Mouse (Mus musculus) E14TG2a.4 (cell line): Measurements from ENCODE around the gene Tecr.

Experiments
- H3K27me3 ChIP-seq: 2 replicates; pipeline ENCODE4 v1.6.1; 2014; ENCODE audit warnings: low read length, control low read depth; ENCODE audit not compliant: insufficient read depth
- H3K36me3 ChIP-seq: 2 replicates; pipeline ENCODE4 v1.6.1; 2014; ENCODE audit warnings: low read length, control low read depth; ENCODE audit not compliant: insufficient read depth
- H3K4me1 ChIP-seq: replicated peaks from 2 replicates; pipeline ENCODE4 v1.6.1; 2014; ENCODE audit warnings: low read depth, low read length, control low read depth
- H3K4me3 ChIP-seq: replicated peaks from 2 replicates; pipeline ENCODE4 v1.5.1; 2014; ENCODE audit warnings: mild to moderate bottlenecking, low read length
- H3K9me3 ChIP-seq: 2 replicates; pipeline ENCODE4 v1.6.1; 2014; ENCODE audit warnings: low read length, control low read depth
- CTCF ChIP-seq: conservative IDR thresholded peaks from 2 replicates; pipeline ENCODE4 v1.5.1; 2014; ENCODE audit warnings: low read length
- NANOG ChIP-seq: IDR thresholded peaks from 2 replicates; pipeline ENCODE4 v1.6.1; 2014; ENCODE audit warnings: borderline replicate concordance, low read length, mixed read lengths
- POU5F1 ChIP-seq: IDR thresholded peaks from 2 replicates; pipeline ENCODE4 v1.6.1; 2014; ENCODE audit warnings: low read length, borderline replicate concordance

Tecr gene

GRCm38 (mm10) chr8:83566469-83567395 lies 41.0 kb downstream of the Tecr start, which contains the start of gene Ndufb7:
TSS of gene Ndufb7 (plus strand) at chr8:83566671.
- H3K4me3 ChIP-seq: peak within 1 kb of the TSS; percentile 90
- TF ChIP-seq NANOG (no peak), CTCF (peak; percentile 27), POU5F1 (no peak)
- H3K36me3 ChIP-seq: peaks cover 28% of the 10 kb centered on the region
- H3K27me3 ChIP-seq: no peaks in the 10 kb centered on the region
- no peaks in the 10 kb centered on the region for H3K9me3 ChIP-seq
- H3K4me1 ChIP-seq: peaks cover 50% of the 10 kb centered on the region

GRCm38 (mm10) chr8:83565731-83566375 lies 41.9 kb downstream of the Tecr start:
- H3K27me3 ChIP-seq: no peaks in the 10 kb centered on the region
- H3K4me3 ChIP-seq: no peak overlapping the region; the same call in 1 of the 2 replicates
- H3K9me3 ChIP-seq: no peaks in the 10 kb centered on the region
- peaks cover 42% of the 10 kb centered on the region for H3K4me1 ChIP-seq
- peaks cover 20% of the 10 kb centered on the region for H3K36me3 ChIP-seq
- no peak for TF ChIP-seq NANOG
- TF ChIP-seq CTCF: no peak
- no peak for TF ChIP-seq POU5F1

GRCm38 (mm10) chr8:83563246-83563645 lies 44.5 kb downstream of the Tecr start:
- no peaks in the 10 kb centered on the region for H3K27me3 ChIP-seq
- TF ChIP-seq CTCF: no peak
- TF ChIP-seq POU5F1: no peak
- no peak for TF ChIP-seq NANOG
- no peaks in the 10 kb centered on the region for H3K9me3 ChIP-seq
- no peak overlapping the region for H3K4me3 ChIP-seq
- no peaks in the 10 kb centered on the region for H3K36me3 ChIP-seq
- H3K4me1 ChIP-seq: peaks cover 21% of the 10 kb centered on the region

DNA sequence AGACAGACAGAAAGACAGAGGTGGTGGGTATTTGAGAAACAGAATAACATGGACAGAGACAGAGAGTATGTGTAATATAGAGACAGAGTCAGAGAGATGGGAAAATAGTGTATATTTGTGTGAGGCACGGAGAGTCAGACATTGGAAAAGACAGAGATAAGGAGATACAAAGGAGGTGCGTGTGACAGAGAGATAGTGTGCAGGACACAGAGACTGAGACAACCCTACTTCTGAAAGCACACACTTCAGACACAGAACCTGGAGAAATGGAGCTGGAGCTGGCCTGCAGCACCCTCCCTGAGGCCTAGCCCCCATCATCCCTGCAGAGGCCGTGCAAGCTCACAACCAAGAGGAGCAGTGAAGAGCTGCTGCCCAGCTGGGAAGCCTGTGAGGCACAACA lies 45.1 kb downstream of the Tecr start:
- Histone ChIP-seq H3K9me3 (no peaks in the 10 kb centered on the region), H3K4me3 (no peak overlapping the region), H3K27me3 (no peaks in the 10 kb centered on the region), H3K4me1 (peaks cover 15% of the 10 kb centered on the region), H3K36me3 (no peaks in the 10 kb centered on the region)
- no peak for TF ChIP-seq POU5F1
- TF ChIP-seq CTCF: no peak
- no peak for TF ChIP-seq NANOG

DNA sequence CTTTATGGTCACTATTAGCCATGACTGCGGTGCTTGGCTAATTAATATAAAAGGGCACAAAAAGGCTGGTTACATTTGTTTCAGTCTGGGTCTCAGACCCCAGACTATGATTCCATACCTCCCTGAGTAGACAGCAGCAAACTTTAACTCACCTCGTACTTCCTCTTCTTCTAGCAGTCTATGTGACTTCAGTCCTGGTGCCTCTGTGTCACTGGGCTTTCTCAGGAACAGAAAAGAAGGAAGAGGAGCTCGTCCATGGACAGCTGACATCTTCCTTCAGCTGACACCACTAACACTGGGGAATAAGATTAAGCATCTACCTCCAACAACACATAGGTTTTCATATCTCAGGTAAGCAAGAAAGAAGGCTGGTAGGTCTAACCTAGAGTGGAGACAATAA lies 72.0 kb downstream of the Tecr start, which contains the start of gene Olfr370:
Gene Olfr370 (plus strand): TSS at position 45 of the 400 bp plus-strand sequence.
- TF ChIP-seq POU5F1 (no peak), NANOG (no peak), CTCF (no peak)
- Histone ChIP-seq H3K9me3 (no peaks in the 10 kb centered on the region), H3K36me3 (no peaks in the 10 kb centered on the region)

GRCm38 (mm10) chr8:83534802-83535201 lies 73.0 kb downstream of the Tecr start:
- H3K9me3 ChIP-seq: no peaks in the 10 kb centered on the region
- H3K4me1 ChIP-seq: no peaks in the 10 kb centered on the region
- TF ChIP-seq POU5F1: no peak
- TF ChIP-seq NANOG: no peak
- TF ChIP-seq CTCF: no peak
- H3K27me3 ChIP-seq: no peaks in the 10 kb centered on the region
- H3K4me3 ChIP-seq: no peak overlapping the region
- no peaks in the 10 kb centered on the region for H3K36me3 ChIP-seq

More for the DNA sequence above, 72.0 kb downstream of the Tecr start, which contains the start of gene Olfr370:
- Histone ChIP-seq H3K4me3 (no peak within 1 kb of the TSS), H3K4me1 (no peaks in the 10 kb centered on the region), H3K27me3 (no peaks in the 10 kb centered on the region)
